Mouse (Mus musculus): Measurements from ENCODE around the gene Thsd4. TPM values are rescaled to one million over a fixed set of nuclear protein-coding genes. Genes with fewer than 3 reads are reported as not detected.

Thsd4 gene
- polyA plus RNA-seq, 1 experiment = 4.3 TPM

DNA sequence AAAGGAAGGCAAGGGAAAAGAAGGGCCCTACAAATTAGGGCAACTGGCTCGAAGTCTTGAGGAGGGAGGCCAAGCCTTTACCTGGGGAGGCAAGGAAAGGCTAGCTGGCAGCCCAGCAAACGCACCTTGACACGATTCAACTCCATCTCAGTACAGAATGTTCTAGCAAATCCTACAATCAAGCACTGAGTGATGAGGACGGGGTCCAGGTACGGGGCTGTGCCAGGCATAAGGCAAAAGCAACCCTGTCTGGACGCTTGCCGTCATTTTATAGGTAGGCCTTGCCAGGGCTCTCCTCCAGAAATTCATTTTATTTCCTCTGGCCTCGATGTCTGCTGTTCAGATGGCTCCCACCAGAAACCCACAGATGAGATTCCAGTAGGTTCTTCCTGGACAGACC is 30.8 kb downstream of the Thsd4 start:
- Histone ChIP-seq H3K36me3 (ENCODE audit: control insufficient read depth, insufficient read depth, low read length) (no peaks in the 10 kb centered on the region), H3K4me3 (ENCODE audit: control insufficient read depth, insufficient read depth, low read length) (no peak overlapping the region), H3K27ac (ENCODE audit: control insufficient read depth, insufficient read depth, low read length) (no peak overlapping the region), H3K4me1 (replicated peaks; ENCODE audit: control insufficient read depth, insufficient read depth, low read length) (no peaks in the 10 kb centered on the region), H3K27me3 (ENCODE audit: control insufficient read depth, insufficient read depth, low read length) (no peaks in the 10 kb centered on the region)
- TF ChIP-seq POLR2A (IDR thresholded peaks at IDR 0.05; ENCODE audit: control insufficient read depth, extremely low read depth, insufficient read depth, low read length, poor library complexity) = no peak
- TF ChIP-seq CTCF (IDR thresholded peaks at IDR 0.05; ENCODE audit: borderline replicate concordance, control insufficient read depth, extremely low read depth, insufficient read depth, low read length, poor library complexity) = no peak
- 92% methylated on average over 8 of the region's 8 CpGs for WGBS
- no peak for DNase-seq

DNA sequence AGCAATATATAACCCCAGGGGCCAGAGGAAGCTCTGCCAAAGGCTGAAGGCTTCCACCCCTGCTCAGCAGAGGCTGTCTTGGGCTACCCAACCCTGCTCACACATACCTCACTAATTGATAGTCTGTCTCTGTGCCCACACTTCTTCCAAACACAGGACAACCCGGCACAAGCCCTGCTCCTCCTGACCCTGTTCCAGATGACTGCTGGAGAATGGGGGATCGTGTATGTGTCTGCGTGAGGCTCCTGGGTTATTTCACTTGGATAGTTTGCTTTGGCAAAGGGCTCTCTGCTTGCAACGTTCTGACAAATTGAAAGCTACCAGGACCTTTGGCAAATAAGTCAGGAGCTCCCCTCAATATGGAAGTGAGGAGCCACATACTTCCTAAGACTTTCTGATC is 33.0 kb downstream of the Thsd4 start:
- Histone ChIP-seq H3K4me3 (ENCODE audit: control insufficient read depth, insufficient read depth, low read length) (no peak overlapping the region), H3K27ac (ENCODE audit: control insufficient read depth, insufficient read depth, low read length) (no peak overlapping the region), H3K36me3 (ENCODE audit: control insufficient read depth, insufficient read depth, low read length) (no peaks in the 10 kb centered on the region), H3K27me3 (ENCODE audit: control insufficient read depth, insufficient read depth, low read length) (no peaks in the 10 kb centered on the region), H3K4me1 (replicated peaks; ENCODE audit: control insufficient read depth, insufficient read depth, low read length) (no peaks in the 10 kb centered on the region)
- 90% methylated on average over 4 of the region's 4 CpGs for whole genome bisulfite sequencing
- DNase-seq = no peak
- TF ChIP-seq POLR2A (IDR thresholded peaks at IDR 0.05; ENCODE audit: control insufficient read depth, extremely low read depth, insufficient read depth, low read length, poor library complexity) (no peak), CTCF (IDR thresholded peaks at IDR 0.05; ENCODE audit: borderline replicate concordance, control insufficient read depth, extremely low read depth, insufficient read depth, low read length, poor library complexity) (no peak)

DNA sequence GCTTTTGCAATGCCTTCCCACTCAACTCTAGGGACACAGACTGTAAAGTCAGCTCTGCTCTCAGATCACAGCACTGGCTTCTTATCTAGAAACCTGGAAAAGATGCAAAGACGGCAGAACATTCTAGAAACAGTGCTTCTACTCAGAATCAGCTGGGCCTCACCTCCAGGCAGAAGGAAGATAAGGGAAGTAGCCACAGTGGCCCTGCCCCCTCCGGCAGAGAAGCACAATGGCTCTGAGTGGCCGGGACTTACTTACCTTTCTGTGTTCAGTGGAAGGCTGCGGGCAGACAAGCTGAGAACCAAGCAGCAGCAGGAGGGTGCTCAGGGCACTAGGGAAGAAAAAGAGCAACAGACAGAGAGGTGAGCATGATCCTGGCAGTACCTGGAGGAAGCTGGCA is 39.7 kb downstream of the Thsd4 start:
- H3K27ac ChIP-seq (ENCODE audit: control insufficient read depth, insufficient read depth, low read length) = no peak overlapping the region
- H3K4me3 ChIP-seq (ENCODE audit: control insufficient read depth, insufficient read depth, low read length) = no peak overlapping the region
- 23% methylated on average over 4 of the region's 4 CpGs for WGBS
- no peak for TF ChIP-seq CTCF (IDR thresholded peaks at IDR 0.05; ENCODE audit: borderline replicate concordance, control insufficient read depth, extremely low read depth, insufficient read depth, low read length, poor library complexity)
- TF ChIP-seq POLR2A (IDR thresholded peaks at IDR 0.05; ENCODE audit: control insufficient read depth, extremely low read depth, insufficient read depth, low read length, poor library complexity) = no peak
- no peaks in the 10 kb centered on the region for H3K36me3 ChIP-seq (ENCODE audit: control insufficient read depth, insufficient read depth, low read length)
- no peaks in the 10 kb centered on the region for H3K4me1 ChIP-seq (replicated peaks; ENCODE audit: control insufficient read depth, insufficient read depth, low read length)
- no peaks in the 10 kb centered on the region for H3K27me3 ChIP-seq (ENCODE audit: control insufficient read depth, insufficient read depth, low read length)
- DNase-seq = no peak

GRCm38 (mm10) chr9:60480052-60480451 is 41.8 kb downstream of the Thsd4 start:
- no peaks in the 10 kb centered on the region for H3K27me3 ChIP-seq (ENCODE audit: control insufficient read depth, insufficient read depth, low read length)
- 84% methylated on average over 3 of the region's 3 CpGs for WGBS
- H3K4me1 ChIP-seq (replicated peaks; ENCODE audit: control insufficient read depth, insufficient read depth, low read length) = no peaks in the 10 kb centered on the region
- TF ChIP-seq POLR2A (IDR thresholded peaks at IDR 0.05; ENCODE audit: control insufficient read depth, extremely low read depth, insufficient read depth, low read length, poor library complexity) (no peak), CTCF (IDR thresholded peaks at IDR 0.05; ENCODE audit: borderline replicate concordance, control insufficient read depth, extremely low read depth, insufficient read depth, low read length, poor library complexity) (no peak)
- H3K27ac ChIP-seq (ENCODE audit: control insufficient read depth, insufficient read depth, low read length) = no peak overlapping the region
- H3K36me3 ChIP-seq (ENCODE audit: control insufficient read depth, insufficient read depth, low read length) = no peaks in the 10 kb centered on the region
- DNase-seq = no peak
- H3K4me3 ChIP-seq (ENCODE audit: control insufficient read depth, insufficient read depth, low read length) = no peak overlapping the region

- WGBS = 88% methylated on average over 6 of the region's 6 CpGs
- H3K27ac ChIP-seq (ENCODE audit: control insufficient read depth, insufficient read depth, low read length) = no peak overlapping the region
- TF ChIP-seq POLR2A (IDR thresholded peaks at IDR 0.05; ENCODE audit: control insufficient read depth, extremely low read depth, insufficient read depth, low read length, poor library complexity) = no peak
- TF ChIP-seq CTCF (IDR thresholded peaks at IDR 0.05; ENCODE audit: borderline replicate concordance, control insufficient read depth, extremely low read depth, insufficient read depth, low read length, poor library complexity) = no peak
Measured at GRCm38 (mm10) chr9:60478806-60479205, 43.0 kb downstream of the Thsd4 start.

GRCm38 (mm10) chr9:60477991-60478750 is 43.7 kb downstream of the Thsd4 start:
- no peak for TF ChIP-seq CTCF (IDR thresholded peaks at IDR 0.05; ENCODE audit: borderline replicate concordance, control insufficient read depth, extremely low read depth, insufficient read depth, low read length, poor library complexity)
- TF ChIP-seq POLR2A (IDR thresholded peaks at IDR 0.05; ENCODE audit: control insufficient read depth, extremely low read depth, insufficient read depth, low read length, poor library complexity) = no peak
- Histone ChIP-seq H3K27me3 (ENCODE audit: control insufficient read depth, insufficient read depth, low read length) (no peaks in the 10 kb centered on the region), H3K4me3 (ENCODE audit: control insufficient read depth, insufficient read depth, low read length) (no peak overlapping the region), H3K36me3 (ENCODE audit: control insufficient read depth, insufficient read depth, low read length) (no peaks in the 10 kb centered on the region), H3K27ac (ENCODE audit: control insufficient read depth, insufficient read depth, low read length) (no peak overlapping the region), H3K4me1 (replicated peaks; ENCODE audit: control insufficient read depth, insufficient read depth, low read length) (no peaks in the 10 kb centered on the region)
- WGBS = 46% methylated on average over 14 of the region's 14 CpGs
- no peak for DNase-seq

More at GRCm38 (mm10) chr9:60478806-60479205, 43.0 kb downstream of the Thsd4 start:
- Histone ChIP-seq H3K4me3 (ENCODE audit: control insufficient read depth, insufficient read depth, low read length) (no peak overlapping the region), H3K4me1 (replicated peaks; ENCODE audit: control insufficient read depth, insufficient read depth, low read length) (no peaks in the 10 kb centered on the region), H3K36me3 (ENCODE audit: control insufficient read depth, insufficient read depth, low read length) (no peaks in the 10 kb centered on the region), H3K27me3 (ENCODE audit: control insufficient read depth, insufficient read depth, low read length) (no peaks in the 10 kb centered on the region)
- no peak for DNase-seq
